Mouse (Mus musculus): ENCODE measurements around the gene Ovol3.

Gene Ovol3

DNA sequence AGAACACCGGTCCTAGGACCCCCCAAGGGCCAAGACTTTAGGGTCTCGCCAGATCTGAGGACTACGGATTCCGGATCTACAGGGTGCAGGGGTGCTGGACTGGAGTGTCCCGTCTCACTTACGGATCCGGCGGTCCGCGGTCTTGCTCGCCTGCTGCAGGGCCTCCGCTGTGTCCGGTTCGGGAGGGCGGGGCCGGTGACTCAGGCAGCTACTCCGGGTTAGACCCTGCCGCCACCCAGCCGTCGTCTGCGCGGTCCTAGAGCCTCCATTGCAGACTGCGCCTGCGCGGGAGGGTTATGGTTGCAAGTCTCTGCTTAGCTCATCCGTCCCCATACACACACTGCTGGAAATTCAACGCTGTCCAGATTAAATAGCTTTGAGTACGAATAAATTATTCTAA is 40.6 kb downstream of the Ovol3 start:
- intact Hi-C loops (cut with DNase I), result no loop called here

- intact Hi-C loops (cut with DNase I), result no loop called here
Observed at GRCm38 (mm10) chr7:30194101-30194831, 41.3 kb downstream of the Ovol3 start.

DNA sequence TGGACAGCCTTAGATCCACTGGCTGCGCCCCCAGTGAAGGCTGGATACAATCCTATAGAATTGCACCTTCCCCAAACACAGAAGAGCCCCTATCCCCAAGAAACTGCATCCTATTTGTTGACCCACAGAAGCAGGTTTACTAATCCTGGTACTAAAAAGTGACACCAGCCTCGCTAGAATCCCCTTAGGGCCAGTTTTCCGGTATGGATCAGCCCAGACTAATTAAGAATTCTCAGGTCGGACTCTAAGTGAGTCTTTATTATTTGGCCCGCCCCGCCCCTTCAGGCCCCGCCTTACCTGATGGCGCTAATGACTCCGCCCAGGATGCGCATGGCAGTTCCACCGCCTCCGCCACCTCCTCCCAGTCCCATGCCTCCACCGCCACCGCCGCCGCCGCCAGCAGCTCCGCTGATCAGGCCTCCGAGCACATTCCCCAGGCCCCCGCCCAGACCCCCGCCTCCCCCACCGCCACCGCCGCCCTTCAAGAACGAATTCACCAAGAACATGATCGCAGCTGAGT is 41.9 kb downstream of the Ovol3 start:
- intact Hi-C loops (cut with DNase I), result no loop called here

GRCm38 (mm10) chr7:30193013-30193412 is 42.5 kb downstream of the Ovol3 start:
- intact Hi-C loops (cut with DNase I), result no loop called here

- intact Hi-C loops (cut with DNase I), result no loop called here
Observed at GRCm38 (mm10) chr7:30192088-30192487, 43.4 kb downstream of the Ovol3 start.

DNA sequence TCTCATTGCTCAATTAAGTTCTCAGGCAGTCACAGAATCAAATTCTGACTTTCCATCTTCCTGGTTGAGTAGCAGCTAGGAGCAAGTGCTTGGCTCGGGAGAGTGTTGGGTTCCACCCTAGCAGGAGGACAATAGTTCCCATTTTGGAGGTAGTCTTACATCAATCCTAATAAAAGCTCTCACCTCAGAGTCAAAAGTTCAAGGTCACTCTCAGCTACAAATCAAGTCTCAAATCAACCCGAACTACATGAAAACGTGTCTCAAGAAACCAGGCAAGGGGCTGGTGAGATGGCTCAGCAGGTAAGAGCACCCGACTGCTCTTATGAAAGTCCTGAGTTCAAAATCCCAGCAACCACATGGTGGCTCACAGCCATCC is 46.4 kb downstream of the Ovol3 start:
- intact Hi-C loops (cut with DNase I), result no loop called here

DNA sequence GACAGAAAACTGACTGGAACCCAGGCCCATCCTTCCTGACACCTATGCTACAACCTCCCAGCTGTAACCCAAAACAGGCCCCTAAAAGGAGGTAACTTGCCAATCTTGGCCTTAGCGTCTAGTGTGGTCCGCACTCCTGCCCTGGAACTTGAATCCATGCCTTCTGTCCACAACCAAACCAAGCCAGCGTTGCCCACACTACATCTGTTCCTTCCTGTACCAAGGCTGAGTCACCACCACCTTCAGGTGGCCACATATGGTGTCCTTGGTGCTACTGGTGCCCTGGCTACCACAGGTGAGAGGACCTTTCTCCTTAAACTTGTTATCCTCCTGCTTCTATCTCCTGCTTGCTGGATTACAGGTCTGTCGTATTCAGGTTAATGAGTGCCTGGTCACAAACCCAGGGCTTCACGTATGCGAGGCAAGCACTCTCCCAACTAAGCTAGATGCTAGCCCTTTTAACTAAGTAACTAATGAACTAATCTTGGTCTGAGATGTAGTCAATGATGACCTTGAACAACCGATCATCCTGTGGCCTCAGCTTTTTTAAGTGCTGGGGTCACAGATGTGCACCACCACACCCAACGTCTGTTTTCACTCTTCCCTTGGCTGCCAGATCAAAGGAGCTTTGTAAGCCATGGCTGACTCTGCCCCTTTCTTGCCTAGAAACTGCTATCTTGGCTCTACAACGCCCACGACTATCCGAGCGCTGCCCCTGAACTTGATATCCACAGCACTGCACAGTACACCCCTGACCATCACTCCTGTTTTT is 47.0 kb downstream of the Ovol3 start:
- intact Hi-C loops (cut with DNase I), result no loop called here

- intact Hi-C loops (cut with DNase I), result loop anchor here (5.0 kb wide), 1 partner anchor 33 kb away; no protein-coding TSS in a partner anchor
Observed at GRCm38 (mm10) chr7:30184641-30185348, 50.7 kb downstream of the Ovol3 start.

GRCm38 (mm10) chr7:30183879-30184289 is 51.6 kb downstream of the Ovol3 start, which contains the start of gene Cox7a1:
Gene Cox7a1, plus strand, starts transcription at chr7:30184144.
- intact Hi-C loops (cut with DNase I), result loop anchor here (5.0 kb wide), 1 partner anchor 33 kb away; no protein-coding TSS in a partner anchor
